Mouse (Mus musculus) midbrain, embryonic 11.5 days (tissue): ENCODE results near the gene Gm8138. TPM values are rescaled to one million over a fixed set of nuclear protein-coding genes. Genes with fewer than 3 reads are reported as not detected.
"Not testable (repeated sequence)": the region's sequence is repeated elsewhere in the genome, so short reads cannot be mapped to it uniquely, and the experiment has no call there.

Source experiments
- ATAC-seq: fragments of 200-750 bp; cut with Nextera tagmentation; 2 replicates; pipeline ENCODE4 v1.8.0; 2017; ENCODE audit warnings: moderate TSS enrichment, moderate library complexity; ENCODE audit not compliant: low FRiP score
- DNase-seq: peaks from one replicate; pipeline ENCODE4 v3.0.0; 2015; ENCODE audit warnings: low spot score; ENCODE audit errors: missing footprints
- H3K27ac ChIP-seq: fragments of 300-500 bp; sonication (generic); 2 replicates; pipeline ENCODE4 v1.5.1; 2014; ENCODE audit warnings: low read depth, low read length
- H3K27me3 ChIP-seq: fragments of 300-500 bp; sonication (generic); 2 replicates; pipeline ENCODE4 v1.6.1; 2014; ENCODE audit warnings: mild to moderate bottlenecking, low read length, moderate library complexity, mixed read lengths; ENCODE audit not compliant: control insufficient read depth, insufficient read depth
- H3K36me3 ChIP-seq: fragments of 300-500 bp; sonication (generic); 2 replicates; pipeline ENCODE4 v1.6.1; 2014; ENCODE audit warnings: mild to moderate bottlenecking, low read length, moderate library complexity, mixed read lengths; ENCODE audit not compliant: control insufficient read depth, insufficient read depth
- H3K4me1 ChIP-seq: fragments of 300-500 bp; sonication (generic); 2 replicates; pipeline ENCODE4 v1.6.1; 2014; ENCODE audit warnings: low read length; ENCODE audit not compliant: control insufficient read depth, insufficient read depth
- H3K4me2 ChIP-seq: fragments of 300-500 bp; sonication (generic); 2 replicates; pipeline ENCODE4 v1.6.1; 2014; ENCODE audit warnings: mild to moderate bottlenecking, moderate library complexity
- H3K4me3 ChIP-seq: fragments of 300-500 bp; sonication (generic); 2 replicates; pipeline ENCODE4 v1.5.1; 2014; ENCODE audit warnings: low read depth, low read length
- H3K9ac ChIP-seq: fragments of 300-500 bp; sonication (generic); 2 replicates; pipeline ENCODE4 v1.6.1; 2014; ENCODE audit warnings: low read length
- H3K9me3 ChIP-seq: fragments of 300-500 bp; sonication (generic); 2 replicates; pipeline ENCODE4 v1.6.1; 2016; ENCODE audit warnings: low read length; ENCODE audit not compliant: control insufficient read depth
- WGBS: fragments of 180-500 bp; shearing (Covaris S2); extraction: QIAGEN DNeasy Blood & Tissue Kit; methylation state at CpG from one replicate; pipeline ENCODE4 v1.1.7; 2014; 5-methylcytosine and 5-hydroxymethylcytosine counted together
- polyA plus RNA-seq: library from polyadenylated mRNA; unstranded; fragments of >200 nt; fragmentation: Nextera tagmentation; extraction: Ambion mirVana; gene quantifications from 2 replicates; pipeline ENCODE4 v1.2.1, GENCODE M21; 2014

The Gm8138 gene
- not detected in 2 replicates for polyA plus RNA-seq

DNA sequence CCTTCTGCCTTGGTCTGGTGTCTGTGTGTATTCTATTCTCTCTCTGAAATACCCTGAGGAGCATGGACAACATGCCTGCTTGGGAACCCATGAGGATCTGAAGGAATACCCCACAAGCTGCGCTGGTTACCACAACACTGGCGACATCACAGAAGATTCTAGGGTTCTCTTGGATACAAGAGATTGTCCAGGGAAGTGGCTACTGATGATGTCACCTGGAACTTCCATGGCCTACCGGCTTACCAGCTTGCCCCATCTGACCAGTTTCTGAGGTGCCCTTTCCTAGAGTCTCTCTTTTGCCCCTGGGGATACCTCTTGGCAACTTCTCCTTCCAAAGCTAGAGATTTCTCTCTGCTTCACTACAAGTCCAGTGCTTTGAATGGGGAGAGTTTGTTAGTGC is at the start of gene Gm8138:
Gene Gm8138, minus strand, starts transcription at position 101 of the 400 bp plus-strand sequence.
- ATAC-seq, H3K27ac ChIP-seq, H3K4me3 ChIP-seq, H3K4me2 ChIP-seq, H3K9me3 ChIP-seq, H3K9ac ChIP-seq, DNase-seq, H3K27me3 ChIP-seq, H3K4me1 ChIP-seq, H3K36me3 ChIP-seq: not testable (repeated sequence)
- no CpG with 5 or more reads among the region's 3 CpGs for WGBS

GRCm38 (mm10) chr14:43361713-43362112 is 54.4 kb downstream of the Gm8138 start:
- WGBS: 87% methylated on average over 11 of the region's 11 CpGs
- H3K4me3 ChIP-seq, ATAC-seq, H3K4me2 ChIP-seq, H3K9ac ChIP-seq, H3K36me3 ChIP-seq, H3K4me1 ChIP-seq, H3K9me3 ChIP-seq, H3K27me3 ChIP-seq, DNase-seq, H3K27ac ChIP-seq: not testable (repeated sequence)

Other genes starting within 250 kb of the Gm8138 start
- gene Gm7233, start 236.5 kb downstream of the Gm8138 start, polyA plus RNA-seq: not detected in 2 replicates
- not detected in 2 replicates for gene Gm8122, start 181.0 kb downstream of the Gm8138 start, polyA plus RNA-seq
- not detected in 2 replicates for gene Gm8126, start 157.7 kb downstream of the Gm8138 start, polyA plus RNA-seq
- not detected in 2 replicates for gene Gm9732, start 141.3 kb downstream of the Gm8138 start, polyA plus RNA-seq
- gene Gm8127, start 122.5 kb downstream of the Gm8138 start, polyA plus RNA-seq: not detected in 2 replicates
- gene 1700001F09Rik, start 68.5 kb downstream of the Gm8138 start, polyA plus RNA-seq: not detected in 2 replicates
- not detected in 2 replicates for gene Gm5799, start 127.2 kb upstream of the Gm8138 start, polyA plus RNA-seq
- gene Gm17654, start 162.8 kb upstream of the Gm8138 start, polyA plus RNA-seq: not detected in 2 replicates
- not detected in 2 replicates for gene Gm10375, start 191.7 kb upstream of the Gm8138 start, polyA plus RNA-seq